Mouse (Mus musculus): Measurements from ENCODE around the gene Stard3.
"Not testable (repeated sequence)": the region's sequence is repeated elsewhere in the genome, so short reads cannot be mapped to it uniquely, and the experiment has no call there.

The Stard3 gene

DNA sequence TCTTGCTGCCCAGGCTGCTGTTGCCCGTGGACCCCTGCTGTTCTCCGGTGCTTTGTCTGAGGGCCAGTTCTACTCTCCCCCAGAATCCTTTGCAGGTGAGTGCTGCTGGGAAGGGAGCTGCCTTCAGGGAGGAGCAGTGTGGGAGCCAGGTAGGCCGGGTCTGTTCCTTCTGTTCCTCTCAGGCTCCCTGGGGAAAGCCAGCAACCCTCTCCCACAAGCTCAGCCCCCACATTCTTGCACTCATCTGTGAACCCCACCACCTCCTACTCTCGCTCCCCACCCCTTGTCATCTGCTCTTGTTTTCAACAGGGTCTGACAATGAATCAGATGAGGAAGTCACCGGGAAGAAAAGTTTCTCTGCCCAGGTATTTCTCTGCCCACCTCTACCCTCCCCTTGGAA lies 18.6 kb downstream of the Stard3 start:
- no peak for DNase-seq

DNA sequence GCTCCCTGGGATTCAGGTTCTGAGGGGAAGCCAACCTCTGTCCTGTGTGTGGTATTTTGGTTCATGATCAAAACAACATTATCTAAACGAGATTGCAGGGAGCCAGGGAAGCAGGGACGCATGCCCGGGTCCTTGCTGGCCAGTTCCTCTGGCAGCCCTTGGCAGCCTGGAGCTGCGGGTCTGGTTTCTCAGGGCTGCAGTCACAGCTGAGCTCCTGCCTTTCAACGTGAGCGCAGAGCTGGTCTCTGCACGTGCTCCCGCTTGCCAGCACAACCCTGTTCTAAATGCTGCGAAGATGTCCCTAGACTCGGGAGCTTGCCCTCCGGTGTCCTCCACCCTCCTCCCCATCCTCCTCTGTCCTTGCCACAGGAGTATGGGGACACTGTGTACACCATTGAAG lies 19.6 kb downstream of the Stard3 start:
- DNase-seq = no peak

DNA sequence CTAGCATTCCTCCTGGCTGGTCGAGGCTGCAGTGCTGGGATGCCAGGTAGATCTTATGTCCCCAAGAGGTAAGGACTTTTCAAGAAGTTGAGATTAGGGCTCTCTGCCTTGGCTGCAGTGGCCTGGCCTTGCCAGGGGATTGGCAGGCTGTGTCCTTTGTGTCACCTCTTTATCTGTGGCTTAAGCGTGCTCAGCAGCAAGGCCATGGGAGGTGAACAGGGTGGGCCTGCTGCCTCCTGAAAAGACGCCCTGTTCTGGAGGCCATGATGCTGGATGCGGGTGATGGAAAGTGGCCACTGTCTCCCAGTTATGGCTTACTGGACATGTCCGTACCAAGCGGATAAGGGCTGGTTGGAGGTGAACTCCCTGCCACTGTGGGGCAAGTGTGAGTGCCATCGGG lies 21.2 kb downstream of the Stard3 start:
- no peak for DNase-seq

DNA sequence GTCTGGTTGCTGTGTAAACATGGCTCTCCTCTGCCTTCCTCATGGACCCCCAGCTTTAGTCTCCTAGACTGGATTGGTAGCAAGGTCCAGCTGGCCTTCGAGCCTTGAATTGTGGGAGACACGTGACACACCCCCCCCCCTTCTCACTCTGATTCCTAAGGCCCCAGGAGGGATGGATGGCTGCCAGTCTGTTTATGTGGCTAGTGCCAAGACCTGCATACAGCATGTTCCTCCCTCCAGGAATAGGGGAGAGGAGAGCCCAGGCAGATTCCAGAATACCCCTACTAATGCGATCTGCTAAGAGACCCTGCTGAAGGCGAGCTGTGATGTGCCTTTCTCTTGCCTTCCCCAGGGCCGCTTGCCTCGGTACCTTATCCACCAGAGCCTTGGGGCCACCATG lies 21.9 kb downstream of the Stard3 start:
- DNase-seq = peak; percentile 74

DNA sequence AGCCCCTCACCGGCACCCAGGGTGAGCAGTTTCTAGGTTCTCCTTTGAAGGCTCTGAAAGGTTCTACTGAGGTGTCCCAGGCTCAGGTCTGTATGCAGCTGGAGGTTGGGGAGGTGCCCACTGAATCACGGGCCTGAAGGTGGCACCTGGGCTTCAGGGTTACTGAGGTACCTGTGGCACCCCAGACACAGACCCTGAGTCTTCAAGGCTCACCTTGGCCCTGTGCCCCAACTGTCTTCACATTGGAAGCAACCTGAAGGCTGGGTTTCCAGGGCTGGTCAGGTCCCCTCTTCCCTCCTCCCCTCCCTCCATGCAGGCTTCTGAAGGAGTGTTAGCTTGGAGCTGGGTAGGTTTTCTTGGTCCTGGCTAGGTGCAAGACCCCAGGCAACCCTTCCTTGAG lies 23.5 kb downstream of the Stard3 start:
- peak; percentile 51 for DNase-seq

DNA sequence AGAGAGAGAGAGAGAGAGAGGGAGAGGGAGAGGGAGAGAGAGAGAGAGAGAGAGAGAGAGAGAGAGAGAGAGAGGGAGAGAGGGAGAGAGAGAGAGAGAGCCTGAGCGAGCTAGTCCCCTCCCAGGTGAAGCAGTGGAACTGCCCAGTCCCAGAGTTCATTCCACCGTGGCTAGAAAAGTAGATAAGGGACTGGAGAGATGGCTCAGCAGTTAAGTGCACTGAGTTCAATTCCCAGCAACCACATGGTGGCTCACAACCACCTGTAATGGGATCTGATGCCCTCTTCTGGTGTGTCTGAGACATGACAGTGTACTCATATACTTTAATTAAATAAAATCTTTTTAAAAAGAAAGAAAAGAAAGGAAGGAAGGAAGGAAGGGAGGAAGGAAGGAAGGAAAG lies 24.2 kb downstream of the Stard3 start:
- not testable (repeated sequence) for DNase-seq

DNA sequence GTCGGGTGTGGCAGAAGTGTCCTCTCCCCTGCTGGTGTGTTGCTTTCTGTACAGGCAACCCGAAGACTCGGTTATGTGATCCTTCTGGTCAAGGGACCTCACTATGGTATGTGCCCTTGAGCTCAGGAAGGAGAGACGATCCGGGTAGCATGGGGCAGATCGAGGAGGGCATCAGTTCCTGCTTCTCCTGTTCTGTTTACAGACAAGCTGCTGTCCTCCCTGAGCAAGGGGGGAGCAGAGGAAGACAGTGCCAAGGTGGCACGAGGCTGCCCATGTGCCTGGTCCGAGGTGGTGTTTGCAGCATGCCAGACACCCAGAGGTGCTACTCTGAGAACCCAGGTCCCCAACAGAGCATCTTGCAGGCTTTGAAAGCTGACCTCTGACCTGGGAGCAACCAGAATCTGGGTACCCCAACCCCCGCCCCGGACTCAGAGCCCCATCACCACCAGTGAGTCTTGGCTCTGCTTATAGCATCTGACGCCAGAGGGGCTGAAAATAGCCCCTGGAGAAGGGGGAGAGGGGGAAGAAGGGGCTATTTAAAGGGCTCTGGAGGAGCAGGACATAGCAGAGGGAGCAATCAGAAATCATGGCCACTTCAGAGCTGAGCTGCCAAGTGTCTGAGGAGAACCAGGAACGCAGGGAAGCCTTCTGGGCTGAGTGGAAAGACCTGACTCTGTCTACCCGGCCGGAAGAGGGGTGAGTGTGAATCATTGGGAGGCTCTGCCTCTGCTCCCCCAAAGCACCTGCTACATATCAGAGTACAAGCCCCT lies 25.3 kb downstream of the Stard3 start, which contains the start of gene Tcap:
TSS of gene Tcap (plus strand) at position 551 of the 770 bp plus-strand sequence.
- DNase-seq = peak; percentile 87

DNA sequence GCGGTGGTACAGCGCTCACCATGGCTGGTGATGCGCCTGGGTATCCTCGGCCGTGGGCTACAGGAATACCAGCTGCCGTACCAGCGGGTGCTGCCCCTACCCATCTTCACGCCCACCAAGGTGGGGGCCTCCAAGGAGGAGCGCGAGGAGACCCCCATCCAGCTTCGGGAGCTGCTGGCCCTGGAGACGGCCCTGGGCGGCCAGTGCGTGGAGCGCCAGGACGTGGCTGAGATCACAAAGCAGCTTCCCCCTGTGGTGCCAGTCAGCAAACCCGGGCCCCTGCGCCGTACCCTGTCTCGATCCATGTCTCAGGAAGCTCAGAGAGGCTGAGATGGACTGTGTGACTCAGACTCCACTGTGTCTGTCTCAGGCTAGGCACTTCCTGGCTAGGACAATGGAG lies 26.0 kb downstream of the Stard3 start:
- DNase-seq = peak; percentile 52

DNA sequence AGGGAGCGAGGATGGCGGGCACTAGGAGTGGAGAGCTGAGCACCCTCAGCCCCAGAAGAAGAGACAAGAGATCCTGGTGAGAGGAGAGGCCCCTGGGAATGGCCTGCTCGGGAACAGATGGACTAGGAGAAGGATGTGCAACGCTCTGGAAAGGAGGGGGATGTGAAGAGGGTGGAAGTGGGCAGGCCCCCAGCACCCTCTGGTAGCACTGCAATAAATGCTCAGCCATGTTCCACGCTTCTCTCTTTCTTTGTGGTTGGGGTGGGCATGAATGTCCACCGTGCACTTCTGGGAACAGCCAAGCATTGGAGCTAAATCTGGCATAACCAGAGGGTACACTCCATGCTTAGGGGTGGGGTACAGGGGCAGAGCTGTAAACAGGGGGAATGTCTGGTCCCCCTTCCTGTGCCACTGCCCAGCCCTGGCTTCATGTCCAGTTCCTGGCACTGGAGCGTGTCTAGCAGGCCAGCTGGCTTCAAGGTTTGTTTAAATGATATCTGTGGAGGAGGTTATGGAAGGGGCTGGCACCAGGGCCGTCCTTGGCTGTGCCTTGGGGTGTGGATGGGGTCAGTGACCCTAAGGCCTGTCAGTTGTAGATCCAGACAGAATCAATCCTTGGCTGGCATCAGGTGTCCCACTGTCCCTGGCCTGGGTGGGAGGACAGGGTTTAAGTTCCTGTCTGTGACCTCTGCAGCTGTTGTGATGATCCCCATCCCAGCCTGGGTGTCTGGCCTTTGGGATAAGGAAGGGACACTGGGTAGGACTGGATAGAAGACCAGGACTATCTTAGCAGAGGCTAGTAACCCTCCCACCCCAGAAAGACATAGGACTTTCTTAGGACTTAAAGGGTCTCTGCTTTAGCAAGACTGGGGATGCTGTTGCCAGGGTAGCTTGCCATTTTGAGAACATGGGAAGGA lies 26.8 kb downstream of the Stard3 start:
- DNase-seq = no peak

DNA sequence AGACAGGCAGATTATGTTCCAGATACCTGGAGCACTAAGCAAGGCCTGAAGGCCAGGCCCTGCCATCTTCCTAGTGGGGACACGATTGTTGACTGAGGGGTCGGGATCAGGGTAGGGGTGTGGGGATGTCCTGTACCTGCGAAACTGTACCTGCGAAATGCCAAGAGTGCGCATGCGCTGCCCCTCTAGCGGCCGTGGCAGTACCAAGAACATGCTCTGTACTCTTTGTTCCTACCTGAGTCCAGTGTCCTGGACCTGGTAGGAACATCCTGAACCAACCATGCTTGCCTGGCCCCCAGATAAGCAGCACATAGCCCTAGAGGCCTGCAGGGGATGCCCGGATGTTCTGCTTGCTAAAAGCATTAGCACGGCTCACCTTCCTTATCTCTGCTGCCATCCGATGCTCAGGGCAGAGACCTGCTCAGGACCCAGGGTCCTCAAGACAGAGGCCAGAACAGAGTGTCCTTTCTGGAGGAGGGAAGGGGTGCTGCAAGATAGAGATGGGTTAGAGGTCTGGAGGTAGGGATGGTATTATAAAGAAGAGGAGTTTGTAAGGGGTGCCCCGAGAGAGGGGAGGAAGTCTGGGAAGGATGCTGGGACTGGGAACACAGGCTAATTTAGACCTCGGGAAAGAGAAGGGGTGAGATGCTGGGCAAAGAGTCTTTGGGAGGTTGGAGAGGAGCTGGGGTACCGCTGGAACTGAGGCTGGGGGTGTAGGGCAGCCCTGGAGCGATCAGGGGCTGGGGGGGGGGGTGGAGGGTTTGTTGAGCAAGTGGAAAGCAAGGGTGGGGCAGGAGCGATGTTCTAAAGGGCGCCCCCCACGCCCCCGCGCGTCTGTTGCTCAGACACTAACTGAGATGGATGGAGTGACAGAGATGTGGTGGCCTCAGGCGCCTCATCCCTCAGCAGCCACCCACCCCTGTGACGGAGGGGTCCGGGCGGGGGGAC lies 27.7 kb downstream of the Stard3 start, which contains the start of gene Pnmt:
TSS of gene Pnmt (plus strand) at position 813 of the 948 bp plus-strand sequence.
- peak; percentile 34 for DNase-seq

DNA sequence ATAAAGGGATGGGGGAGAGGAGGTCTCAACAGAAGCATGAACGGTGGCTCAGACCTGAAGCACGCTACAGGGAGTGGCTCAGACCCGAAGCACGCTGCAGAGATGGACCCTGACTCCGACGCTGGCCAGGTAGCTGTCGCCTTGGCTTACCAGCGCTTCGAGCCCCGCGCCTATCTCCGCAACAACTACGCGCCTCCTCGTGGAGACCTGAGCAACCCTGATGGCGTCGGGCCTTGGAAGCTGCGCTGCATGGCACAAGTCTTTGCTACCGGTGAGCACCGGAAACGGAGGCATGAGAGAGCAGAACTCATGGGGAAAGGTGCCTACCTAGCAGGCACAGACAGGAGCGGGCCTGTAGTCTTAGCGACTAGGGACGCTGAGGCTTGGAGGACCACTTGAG lies 28.4 kb downstream of the Stard3 start:
- DNase-seq = peak; percentile 22

DNA sequence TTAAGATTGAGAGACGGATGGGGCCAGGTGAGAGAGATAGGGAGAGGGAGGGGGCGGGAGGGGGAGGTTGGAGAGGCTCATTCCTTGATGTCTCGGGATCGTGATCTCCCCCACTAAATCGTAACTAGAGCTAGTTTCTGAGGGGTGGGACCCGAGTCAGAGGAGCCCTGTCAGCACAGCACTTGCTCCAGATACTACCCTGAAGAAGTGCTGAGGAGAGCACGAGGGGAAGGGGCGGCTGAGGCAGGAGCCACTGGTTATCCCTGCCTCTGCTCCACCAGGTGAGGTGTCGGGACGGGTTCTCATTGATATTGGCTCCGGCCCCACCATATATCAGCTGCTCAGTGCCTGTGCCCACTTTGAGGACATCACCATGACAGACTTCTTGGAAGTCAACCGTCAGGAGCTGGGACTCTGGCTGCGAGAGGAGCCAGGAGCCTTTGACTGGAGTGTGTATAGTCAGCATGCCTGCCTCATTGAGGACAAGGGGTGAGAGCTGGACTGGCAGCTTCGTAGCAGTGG lies 28.9 kb downstream of the Stard3 start:
- DNase-seq = peak; percentile 27

DNA sequence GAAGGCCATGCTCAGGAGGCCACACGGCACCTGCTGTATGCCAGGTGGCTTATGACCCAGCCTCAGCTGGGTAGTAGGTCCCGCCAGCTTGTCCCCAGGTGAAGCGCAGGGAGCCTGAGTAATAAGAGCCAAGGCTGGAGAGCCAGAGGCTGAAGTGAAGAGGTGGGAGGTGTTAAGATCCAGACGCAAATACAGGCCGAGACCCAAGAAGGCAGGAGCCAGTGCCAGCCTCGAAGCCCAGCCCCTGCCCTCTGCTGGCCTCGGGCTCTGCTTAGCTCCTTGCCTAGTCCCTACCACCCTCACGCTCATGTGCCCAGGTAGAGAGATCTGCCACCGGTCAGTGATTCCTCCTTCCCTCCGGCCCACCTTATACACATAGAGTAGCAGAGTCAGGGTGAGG lies 30.1 kb downstream of the Stard3 start:
- DNase-seq = peak; percentile 15

DNA sequence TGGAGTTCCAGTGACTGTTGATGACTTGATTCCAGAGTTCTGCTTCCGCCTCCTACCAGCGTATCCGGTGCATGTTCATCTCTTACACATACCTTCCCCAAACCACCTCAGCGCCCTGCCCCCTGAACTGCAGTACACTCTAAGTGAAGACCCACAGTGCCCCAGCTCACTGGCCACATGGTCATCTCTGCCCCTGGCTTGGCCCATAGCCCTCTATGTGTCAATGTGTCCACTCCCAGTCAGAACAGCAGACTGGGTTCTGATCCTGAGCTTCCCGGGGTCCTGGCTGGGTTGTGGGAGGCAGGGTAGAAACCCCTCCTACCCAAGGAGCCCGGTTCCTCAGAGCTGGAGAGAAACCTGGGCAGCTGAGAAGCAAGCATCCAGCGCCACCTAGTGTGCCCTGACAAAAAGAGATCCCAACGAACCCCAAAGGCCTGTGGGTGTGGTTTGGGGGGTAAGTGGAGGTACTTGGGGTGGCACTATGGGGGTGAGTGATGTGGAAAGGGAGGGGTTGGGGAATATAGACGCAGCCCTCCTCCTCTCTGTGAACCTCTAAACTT lies 31.1 kb downstream of the Stard3 start:
- peak; percentile 69 for DNase-seq

DNA sequence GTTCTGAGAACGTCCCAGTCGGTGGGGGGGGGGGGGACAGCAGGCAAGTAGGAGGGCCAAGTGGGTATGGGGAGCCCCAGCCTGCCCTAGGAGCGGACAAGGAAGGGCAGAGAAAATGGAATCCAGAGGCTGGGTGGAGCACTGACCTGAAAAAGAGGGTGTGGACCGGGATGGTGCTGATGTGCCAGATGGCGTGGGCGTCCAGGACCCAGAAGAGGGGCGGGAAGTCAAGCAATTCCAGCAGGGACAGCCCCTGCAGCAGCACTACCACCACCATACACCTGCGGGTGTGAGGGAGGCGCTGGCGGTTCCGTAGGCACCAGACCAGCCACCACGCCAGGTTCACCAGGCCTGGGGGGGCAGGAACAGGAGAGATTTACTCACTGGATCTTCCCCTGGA lies 32.0 kb downstream of the Stard3 start:
- DNase-seq = peak; percentile 37

DNA sequence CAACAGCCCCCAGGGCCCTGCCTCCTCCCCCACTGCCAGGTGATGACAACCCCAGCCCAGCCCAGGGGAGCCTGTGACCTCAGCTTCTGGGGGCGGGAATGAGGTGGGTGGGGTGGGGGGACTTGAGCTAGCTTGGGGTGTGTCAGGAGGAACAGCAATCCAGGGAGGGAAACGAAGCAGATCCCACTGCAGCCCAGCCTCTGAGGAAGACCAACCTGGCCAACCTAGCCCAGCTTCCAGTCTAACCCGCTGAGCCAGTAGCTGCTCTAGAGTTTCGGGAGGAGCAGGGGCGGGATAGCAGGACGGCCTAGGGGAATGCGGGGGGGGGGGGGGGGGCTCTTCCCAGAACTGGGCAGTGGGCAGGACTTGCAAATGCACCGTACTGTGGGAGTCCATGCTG lies 33.9 kb downstream of the Stard3 start:
- DNase-seq = no peak

DNA sequence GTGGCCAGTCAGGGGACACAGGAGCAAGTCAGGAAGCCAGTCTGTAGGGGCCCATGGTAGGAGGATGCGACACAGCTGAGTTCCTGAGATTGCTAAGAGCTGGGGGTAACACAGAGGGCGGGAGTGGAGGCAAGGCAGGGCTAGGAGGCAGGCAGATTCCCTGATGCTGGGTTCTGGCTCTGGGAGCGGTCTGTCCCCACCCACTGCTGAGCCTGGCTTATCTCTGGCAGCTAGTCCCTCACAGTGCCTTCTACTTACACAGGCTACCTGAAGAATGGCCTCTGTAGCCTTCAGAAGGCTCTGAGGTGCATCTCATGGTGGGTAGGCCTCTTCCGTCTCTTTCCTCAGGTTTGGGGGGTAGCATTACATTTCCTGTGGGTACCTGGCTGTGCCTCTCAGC lies 34.5 kb downstream of the Stard3 start:
- no peak for DNase-seq

DNA sequence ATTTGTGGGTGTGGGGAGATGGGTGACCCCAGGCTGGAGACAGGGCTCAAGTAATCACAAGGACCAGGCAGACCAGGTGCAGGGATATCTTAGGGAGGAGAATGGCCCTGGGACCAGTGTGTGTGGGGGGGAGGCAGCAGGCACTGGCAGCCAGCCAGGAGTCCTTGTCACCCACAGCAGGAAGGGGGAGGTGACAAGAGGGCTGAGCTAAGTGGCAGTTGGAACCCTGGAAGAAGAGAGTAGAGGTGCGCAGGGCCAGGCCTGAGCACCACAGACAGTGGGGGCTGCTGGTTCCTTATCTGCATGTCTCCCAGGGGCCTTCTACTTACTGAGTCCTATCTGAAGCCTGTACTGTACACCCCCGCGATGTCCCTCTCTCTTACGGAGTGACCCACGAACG lies 35.1 kb downstream of the Stard3 start:
- peak; percentile 31 for DNase-seq

DNA sequence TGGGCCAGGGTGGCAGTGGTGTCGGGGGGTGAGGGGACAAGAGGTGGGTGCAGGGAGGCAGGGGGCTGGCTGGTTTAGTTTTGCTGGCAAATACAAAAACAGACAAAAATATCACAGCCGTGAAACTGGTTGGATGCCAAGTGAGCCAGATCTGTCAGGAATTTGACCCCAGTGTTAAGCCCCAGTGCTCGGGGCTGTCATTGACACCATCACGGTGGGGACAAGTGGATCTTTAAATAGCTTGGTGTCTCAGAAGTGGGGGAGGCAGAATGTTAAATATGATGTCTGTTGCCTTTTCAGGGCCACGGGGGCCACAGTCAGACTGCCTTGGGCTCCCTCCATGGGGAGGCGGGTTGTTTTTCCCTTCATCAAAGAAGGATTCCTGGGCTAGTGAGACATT lies 36.1 kb downstream of the Stard3 start:
- DNase-seq = no peak

DNA sequence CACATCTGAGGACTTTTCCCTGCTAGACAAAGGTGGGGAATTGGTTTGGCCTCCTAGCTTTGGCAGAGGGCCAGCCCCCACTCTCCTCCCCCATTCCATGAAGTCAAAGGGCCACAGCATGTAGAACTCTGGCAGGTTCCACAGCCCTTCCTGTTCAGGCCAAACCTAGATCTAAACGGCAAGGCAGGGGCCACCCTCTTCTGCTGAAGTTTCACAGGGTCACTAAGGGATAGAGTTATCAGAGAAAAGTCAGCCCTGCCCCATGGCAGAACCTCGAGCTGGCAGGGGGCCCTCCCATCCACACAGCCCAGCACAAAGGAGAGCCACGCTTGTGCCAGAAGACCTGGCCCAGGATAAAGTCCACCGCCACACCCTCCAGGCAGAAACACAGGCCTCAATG lies 36.9 kb downstream of the Stard3 start:
- peak; percentile 27 for DNase-seq

DNA sequence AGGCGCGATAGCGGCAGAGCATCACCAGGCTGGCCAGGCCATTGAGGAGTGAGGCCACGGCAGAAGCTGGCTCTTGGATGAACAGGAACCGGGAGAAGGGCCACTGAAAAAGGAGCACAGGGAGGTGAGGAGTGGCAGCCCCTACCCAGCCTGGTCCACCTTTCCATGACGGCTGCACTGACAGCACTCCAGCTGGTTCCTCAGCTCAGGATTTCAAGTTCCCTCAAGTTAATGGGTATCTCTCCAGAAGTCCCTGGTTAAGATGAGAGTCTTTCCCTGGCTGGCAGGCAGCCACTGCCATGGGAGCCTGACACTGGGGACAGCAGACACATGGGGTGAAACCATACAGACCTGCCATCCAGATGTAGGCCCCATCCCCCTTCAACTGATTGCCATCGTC lies 39.8 kb downstream of the Stard3 start:
- peak; percentile 46 for DNase-seq

DNA sequence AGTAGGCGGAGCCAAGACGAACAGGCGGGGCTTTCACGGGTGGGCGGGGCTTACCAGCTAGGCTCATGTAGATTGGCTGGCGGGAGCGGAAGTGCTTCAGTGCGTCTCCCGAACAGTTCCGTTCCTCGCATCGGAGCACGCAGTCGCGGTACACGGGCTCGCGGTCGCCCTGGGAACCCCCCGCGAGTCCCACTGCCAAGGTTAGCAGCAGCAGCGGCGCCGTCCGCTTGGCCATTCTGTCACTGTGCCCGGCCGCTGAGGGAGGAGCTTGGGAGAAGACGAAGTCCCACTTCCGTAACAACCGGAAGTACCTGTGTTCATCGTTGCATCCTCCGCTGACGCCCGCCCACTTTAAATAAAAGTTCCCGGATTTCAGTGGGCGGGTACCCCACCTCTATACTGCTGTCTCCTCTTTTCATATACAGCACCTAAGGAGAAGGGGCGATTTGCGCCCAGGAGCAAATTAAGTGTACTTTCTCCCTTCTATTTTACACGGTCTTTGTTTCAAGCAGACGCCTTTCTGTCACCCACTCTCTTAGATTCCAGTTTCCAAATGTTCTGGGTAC lies 42.1 kb downstream of the Stard3 start, which contains the start of gene Pgap3:
TSS of gene Pgap3 (minus strand) at position 330 of the 566 bp plus-strand sequence.
- peak; percentile 91 for DNase-seq

Data from cerebellum, adult 11-12 months (tissue).